Mouse (Mus musculus): ENCODE results near the gene Pcsk6. TPM values are rescaled to one million over a fixed set of nuclear protein-coding genes. Genes with fewer than 3 reads are reported as not detected.
A peak's percentile ranks its signal among the peaks of the same experiment; 100 is the strongest.
"Not testable (repeated sequence)": the region's sequence is repeated elsewhere in the genome, so short reads cannot be mapped to it uniquely, and the experiment has no call there.

Pcsk6 gene
- polyA plus RNA-seq, 1 experiment from 2014 or later = 3.5 TPM

GRCm38 (mm10) chr7:65918431-65918830 lies 56.9 kb downstream of the Pcsk6 start:
- no peak overlapping the region for H3K27ac ChIP-seq
- H3K36me3 ChIP-seq = no peaks in the 10 kb centered on the region; the same call in 1 of the 2 replicates
- peaks cover 21% of the 10 kb centered on the region for H3K4me1 ChIP-seq
- peaks cover 15% of the 10 kb centered on the region for H3K27me3 ChIP-seq (ENCODE audit: insufficient read depth, poor library complexity, severe bottlenecking)
- 88% methylated on average over 4 of the region's 4 CpGs for WGBS
- no peaks in the 10 kb centered on the region for H3K9me3 ChIP-seq
- DNase-seq (ENCODE audit: low spot score) = no peak
- H3K4me3 ChIP-seq = no peak overlapping the region

GRCm38 (mm10) chr7:65929398-65929797 lies 67.9 kb downstream of the Pcsk6 start:
- WGBS = 7% methylated on average over 5 of the region's 5 CpGs
- no peaks in the 10 kb centered on the region for H3K9me3 ChIP-seq
- peaks cover 30% of the 10 kb centered on the region for H3K4me1 ChIP-seq
- H3K27ac ChIP-seq = peak overlapping the region; percentile 18; the same call in 1 of the 2 replicates
- no peak overlapping the region for H3K4me3 ChIP-seq
- H3K36me3 ChIP-seq = no peaks in the 10 kb centered on the region
- peaks cover 43% of the 10 kb centered on the region for H3K27me3 ChIP-seq (ENCODE audit: insufficient read depth, poor library complexity, severe bottlenecking)
- DNase-seq (ENCODE audit: low spot score) = no peak

- H3K4me3 ChIP-seq = no peak overlapping the region
- H3K27me3 ChIP-seq (ENCODE audit: insufficient read depth, poor library complexity, severe bottlenecking) = peaks cover 32% of the 10 kb centered on the region
- no peaks in the 10 kb centered on the region for H3K9me3 ChIP-seq
- peak; percentile 83 for DNase-seq (ENCODE audit: low spot score)
- no peaks in the 10 kb centered on the region for H3K36me3 ChIP-seq
- peaks cover 30% of the 10 kb centered on the region for H3K4me1 ChIP-seq
- WGBS = 44% methylated on average over 11 of the region's 11 CpGs
- H3K27ac ChIP-seq = peak overlapping the region; percentile 74; the same call in 1 of the 2 replicates
These were observed 68.9 kb downstream of the Pcsk6 start for GRCm38 (mm10) chr7:65930478-65930877.

DNA sequence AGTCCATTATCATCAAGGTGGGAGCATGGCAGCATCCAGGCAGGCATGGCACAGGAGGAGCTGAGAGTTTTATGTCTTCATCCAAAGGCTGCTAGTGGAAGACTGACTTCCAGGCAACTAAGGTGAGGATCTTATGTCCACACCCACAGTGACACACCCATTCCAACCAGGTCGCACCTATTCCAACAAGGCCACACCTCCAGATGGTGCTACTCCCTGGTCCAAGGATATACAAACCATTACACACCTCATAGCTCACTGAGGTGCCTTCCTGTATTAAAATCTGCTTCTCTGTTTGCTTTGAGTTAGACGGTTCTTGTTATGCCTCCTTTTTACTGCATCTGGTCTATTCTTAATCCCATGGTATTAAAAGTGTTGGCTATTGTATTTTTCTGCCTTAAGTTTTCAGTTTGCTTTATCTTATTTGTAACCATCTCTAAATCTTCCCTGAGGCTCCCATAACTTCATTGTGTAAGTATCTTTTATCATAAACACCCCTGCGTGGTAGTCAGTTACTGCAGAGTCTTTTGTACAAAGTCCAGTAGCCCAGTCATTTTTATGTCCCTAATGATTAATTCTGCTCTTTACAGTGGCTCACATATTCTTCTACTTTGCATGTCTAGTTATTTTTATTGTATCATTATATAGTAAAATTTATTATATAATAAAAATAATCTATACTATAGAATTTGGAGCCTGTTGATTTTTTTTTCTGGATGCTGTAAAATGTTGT lies 72.9 kb downstream of the Pcsk6 start:
- 78% methylated on average over 3 of the region's 3 CpGs for WGBS
- H3K4me1 ChIP-seq = peaks cover 25% of the 10 kb centered on the region
- H3K9me3 ChIP-seq; H3K36me3 ChIP-seq; DNase-seq (ENCODE audit: low spot score); H3K4me3 ChIP-seq; H3K27ac ChIP-seq: not testable (repeated sequence)
- H3K27me3 ChIP-seq (ENCODE audit: insufficient read depth, poor library complexity, severe bottlenecking) = peaks cover 18% of the 10 kb centered on the region

GRCm38 (mm10) chr7:65935211-65935610 lies 73.7 kb downstream of the Pcsk6 start:
- peaks cover 17% of the 10 kb centered on the region for H3K4me1 ChIP-seq
- no peak overlapping the region for H3K4me3 ChIP-seq
- WGBS = 18% methylated on average over 1 of the region's 1 CpGs
- H3K9me3 ChIP-seq = no peaks in the 10 kb centered on the region
- no peak overlapping the region for H3K27ac ChIP-seq
- no peak for DNase-seq (ENCODE audit: low spot score)
- H3K27me3 ChIP-seq (ENCODE audit: insufficient read depth, poor library complexity, severe bottlenecking) = peaks cover 18% of the 10 kb centered on the region
- no peaks in the 10 kb centered on the region for H3K36me3 ChIP-seq

- Histone ChIP-seq H3K27ac (peak overlapping the region; percentile 65; the same call in 1 of the 2 replicates), H3K9me3 (no peaks in the 10 kb centered on the region), H3K27me3 (ENCODE audit: insufficient read depth, poor library complexity, severe bottlenecking) (peaks cover 18% of the 10 kb centered on the region; the same call in 1 of the 2 replicates), H3K4me1 (peaks cover 19% of the 10 kb centered on the region), H3K36me3 (no peaks in the 10 kb centered on the region), H3K4me3 (no peak overlapping the region; the same call in 1 of the 2 replicates)
- WGBS = 19% methylated on average over 7 of the region's 7 CpGs
- DNase-seq (ENCODE audit: low spot score) = peak; percentile 89
These were observed 79.5 kb downstream of the Pcsk6 start for GRCm38 (mm10) chr7:65940988-65941387.

DNA sequence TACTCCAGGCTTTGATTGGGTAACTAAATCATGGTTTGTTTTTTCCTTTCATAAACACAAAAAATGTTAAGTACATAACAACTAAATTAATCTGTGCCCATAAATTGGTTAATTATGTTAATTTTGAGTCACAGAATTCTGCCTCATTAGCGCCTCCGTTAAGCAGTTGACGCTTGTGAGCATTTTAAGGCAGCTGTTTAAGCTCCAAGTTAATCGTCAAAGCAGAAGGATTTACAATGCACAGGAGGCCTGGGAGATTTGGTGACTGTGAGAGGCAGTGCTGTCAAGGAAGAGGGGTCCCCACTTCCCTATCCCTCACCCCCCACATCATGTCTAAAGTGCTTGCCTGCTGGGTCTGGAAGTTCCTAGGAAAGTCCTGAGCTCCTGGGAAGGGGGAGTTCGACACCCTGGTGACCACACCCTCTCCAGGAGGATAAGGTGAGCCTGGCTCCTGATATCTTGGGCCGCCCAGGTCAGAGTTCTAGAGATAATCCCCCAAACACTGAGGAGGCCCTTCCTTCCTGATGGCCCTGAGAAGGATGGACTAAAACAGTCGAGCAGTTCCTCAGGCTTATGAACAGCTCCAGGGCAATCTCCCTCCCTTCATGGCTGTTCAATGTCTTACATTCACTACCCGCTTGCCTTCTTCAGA lies 83.9 kb downstream of the Pcsk6 start:
- WGBS = 47% methylated on average over 8 of the region's 8 CpGs

DNA sequence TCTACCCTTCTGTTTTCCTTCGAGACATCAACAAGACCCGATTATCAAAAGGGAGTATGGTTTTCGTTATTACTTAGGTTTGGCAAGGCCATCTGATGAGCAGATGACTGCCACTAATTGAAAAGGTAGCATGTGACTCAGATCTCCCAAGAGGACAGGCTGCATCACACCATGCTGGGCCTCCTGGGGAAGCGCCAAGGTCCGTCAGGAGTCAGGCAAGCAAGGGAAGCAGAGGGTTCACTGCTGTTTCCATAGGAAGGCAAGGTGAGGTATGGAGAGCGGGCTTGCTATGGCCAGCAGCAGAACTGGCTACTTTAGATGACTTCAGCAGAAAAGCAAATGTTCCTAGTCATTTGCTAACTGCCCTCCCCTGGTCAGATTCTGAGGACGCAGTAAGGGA lies 84.9 kb downstream of the Pcsk6 start:
- WGBS = 74% methylated on average over 7 of the region's 7 CpGs
- peaks cover 11% of the 10 kb centered on the region for H3K4me1 ChIP-seq
- no peaks in the 10 kb centered on the region for H3K36me3 ChIP-seq
- H3K4me3 ChIP-seq = no peak overlapping the region
- no peak for DNase-seq (ENCODE audit: low spot score)
- H3K27ac ChIP-seq = no peak overlapping the region
- peaks cover 21% of the 10 kb centered on the region; the same call in 1 of the 2 replicates for H3K27me3 ChIP-seq (ENCODE audit: insufficient read depth, poor library complexity, severe bottlenecking)
- H3K9me3 ChIP-seq = no peaks in the 10 kb centered on the region

More for the DNA sequence above, 83.9 kb downstream of the Pcsk6 start:
- Histone ChIP-seq H3K27me3 (ENCODE audit: insufficient read depth, poor library complexity, severe bottlenecking) (peaks cover 21% of the 10 kb centered on the region; the same call in 1 of the 2 replicates), H3K4me3 (no peak overlapping the region), H3K4me1 (peaks cover 20% of the 10 kb centered on the region), H3K27ac (no peak overlapping the region), H3K36me3 (no peaks in the 10 kb centered on the region), H3K9me3 (no peaks in the 10 kb centered on the region)
- DNase-seq (ENCODE audit: low spot score) = no peak

DNA sequence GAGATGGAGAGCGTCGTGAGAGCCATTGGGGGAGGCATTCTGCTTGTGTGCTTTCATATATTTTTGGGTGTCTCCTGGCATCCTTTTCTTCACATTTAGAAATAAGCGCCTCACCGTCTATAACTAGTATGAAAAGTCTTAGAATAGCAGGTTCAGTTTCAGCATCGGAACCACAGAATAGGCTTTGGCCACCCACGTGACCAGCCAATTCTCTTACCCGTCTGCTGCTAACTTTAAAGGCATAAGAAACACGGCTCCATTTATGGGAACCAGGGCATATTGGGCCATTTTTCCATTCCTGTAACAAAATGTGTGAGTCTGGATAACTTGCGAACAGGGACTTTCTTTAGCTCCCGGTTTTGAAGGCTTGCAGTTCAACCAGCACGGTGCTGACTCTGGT lies 87.4 kb downstream of the Pcsk6 start:
- Histone ChIP-seq H3K27me3 (ENCODE audit: insufficient read depth, poor library complexity, severe bottlenecking) (peaks cover 14% of the 10 kb centered on the region; the same call in 1 of the 2 replicates), H3K4me1 (peaks cover 12% of the 10 kb centered on the region), H3K27ac (no peak overlapping the region), H3K36me3 (no peaks in the 10 kb centered on the region), H3K4me3 (no peak overlapping the region), H3K9me3 (no peaks in the 10 kb centered on the region)
- WGBS = 90% methylated on average over 11 of the region's 11 CpGs
- DNase-seq (ENCODE audit: low spot score) = no peak

DNA sequence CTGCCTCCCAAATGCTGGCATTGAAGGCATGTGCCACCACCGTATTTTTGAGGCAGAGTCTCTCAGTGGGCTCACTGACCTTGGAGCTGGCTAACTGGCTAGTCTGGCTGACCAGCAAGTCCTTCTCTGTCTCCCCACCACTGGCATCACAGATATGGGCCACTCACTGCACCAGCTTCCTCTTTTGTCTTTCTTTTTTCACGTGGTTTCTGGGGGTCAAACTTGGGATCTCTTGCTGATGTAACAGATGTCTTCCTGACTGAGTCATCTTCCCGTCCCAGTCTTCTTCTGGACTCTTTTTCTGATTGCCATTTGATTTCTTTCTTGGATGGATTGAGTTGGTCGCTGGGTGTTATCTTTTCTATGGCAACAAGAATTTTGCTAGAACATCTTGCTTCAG lies 93.0 kb downstream of the Pcsk6 start:
- Histone ChIP-seq H3K36me3 (peaks cover 5% of the 10 kb centered on the region; the same call in 1 of the 2 replicates), H3K27me3 (ENCODE audit: insufficient read depth, poor library complexity, severe bottlenecking) (no peaks in the 10 kb centered on the region; the same call in 1 of the 2 replicates), H3K4me1 (peaks cover 4% of the 10 kb centered on the region; the same call in 1 of the 2 replicates), H3K9me3 (no peaks in the 10 kb centered on the region; the same call in 1 of the 2 replicates), H3K4me3 (no peak overlapping the region), H3K27ac (no peak overlapping the region)
- WGBS = 60% methylated on average over 4 of the region's 4 CpGs
- DNase-seq (ENCODE audit: low spot score) = no peak

DNA sequence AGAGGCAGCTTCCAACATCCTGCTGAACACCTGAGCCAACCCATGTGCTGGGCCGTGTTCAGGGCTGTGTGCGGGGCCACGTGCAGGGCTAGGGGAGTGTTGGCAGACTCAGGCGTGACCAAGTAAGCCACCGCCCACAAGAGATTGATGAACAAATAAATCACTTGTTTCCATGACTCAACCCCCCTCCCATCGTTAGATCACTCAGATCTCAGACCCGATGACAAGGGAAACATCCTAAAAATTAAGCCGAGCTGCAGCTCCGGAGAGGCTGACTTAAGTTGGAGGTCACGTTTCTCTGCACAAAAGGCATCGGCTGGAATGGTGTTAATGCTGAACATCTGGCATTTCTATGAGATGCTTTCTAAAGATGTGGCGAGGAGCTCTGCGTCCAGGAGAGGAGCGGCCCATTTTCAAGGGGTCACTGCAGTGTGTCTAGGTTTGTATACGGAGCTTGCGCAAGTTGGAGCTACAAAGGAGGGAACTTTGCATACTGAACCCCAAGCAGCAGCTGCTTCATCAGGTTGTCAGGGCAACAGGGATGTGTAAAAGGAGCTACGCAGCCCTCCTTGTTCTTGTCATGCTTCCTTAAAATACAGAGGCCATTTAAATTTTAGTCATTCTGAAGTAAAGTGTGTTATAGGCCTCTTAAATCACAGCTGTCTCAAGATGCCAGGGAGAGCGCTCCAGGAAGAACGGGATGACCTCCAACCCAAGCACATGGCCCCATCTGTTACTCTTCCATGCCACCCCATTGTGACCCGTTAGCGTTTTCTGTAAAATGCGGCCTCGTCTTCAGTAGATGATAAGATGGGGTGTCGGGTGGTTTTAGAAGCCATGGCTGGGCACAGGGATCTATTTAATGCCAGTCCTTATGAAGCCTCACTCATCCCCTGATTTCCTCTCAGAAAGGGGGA lies 94.0 kb downstream of the Pcsk6 start:
- Histone ChIP-seq H3K27ac (no peak overlapping the region), H3K4me1 (peaks cover 4% of the 10 kb centered on the region; the same call in 1 of the 2 replicates), H3K9me3 (no peaks in the 10 kb centered on the region; the same call in 1 of the 2 replicates), H3K27me3 (ENCODE audit: insufficient read depth, poor library complexity, severe bottlenecking) (no peaks in the 10 kb centered on the region; the same call in 1 of the 2 replicates), H3K4me3 (no peak overlapping the region), H3K36me3 (peaks cover 5% of the 10 kb centered on the region; the same call in 1 of the 2 replicates)
- no peak for DNase-seq (ENCODE audit: low spot score)
- WGBS = 74% methylated on average over 24 of the region's 24 CpGs

DNA sequence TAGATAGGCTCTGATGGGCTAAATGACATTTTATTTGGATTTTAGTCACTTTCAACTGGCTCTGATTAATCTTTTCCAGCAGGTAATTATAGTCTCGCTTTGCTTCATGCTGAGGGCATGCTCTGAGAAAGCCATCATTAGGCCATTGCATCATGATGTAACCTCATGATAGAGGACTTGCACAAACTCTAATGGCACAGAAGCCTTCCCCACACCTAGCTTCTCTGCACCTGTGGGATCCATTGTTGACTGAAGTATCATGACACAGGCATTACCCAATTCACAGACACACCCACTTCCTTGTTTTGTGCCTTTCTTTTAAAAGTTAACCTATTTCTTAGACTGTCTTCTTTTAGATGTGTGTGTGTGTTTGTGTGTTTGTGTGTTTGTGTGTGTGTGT lies 95.7 kb downstream of the Pcsk6 start:
- no peaks in the 10 kb centered on the region; the same call in 1 of the 2 replicates for H3K9me3 ChIP-seq
- no peaks in the 10 kb centered on the region; the same call in 1 of the 2 replicates for H3K27me3 ChIP-seq (ENCODE audit: insufficient read depth, poor library complexity, severe bottlenecking)
- H3K27ac ChIP-seq = no peak overlapping the region
- H3K36me3 ChIP-seq = peaks cover 5% of the 10 kb centered on the region; the same call in 1 of the 2 replicates
- peaks cover 4% of the 10 kb centered on the region; the same call in 1 of the 2 replicates for H3K4me1 ChIP-seq
- no peak for DNase-seq (ENCODE audit: low spot score)
- 95% methylated on average over 1 of the region's 1 CpGs for WGBS
- H3K4me3 ChIP-seq = no peak overlapping the region

All from heart, embryonic 10.5 days (tissue).